Mouse (Mus musculus): ENCODE data around the gene Cmtm2b. TPM values are rescaled to one million over a fixed set of nuclear protein-coding genes. Genes with fewer than 3 reads are reported as not detected.

The Cmtm2b gene
- polyA plus RNA-seq, 1 experiment from 2014 or later, result not detected

- Histone ChIP-seq H3K4me1 (peaks cover 24% of the 10 kb centered on the region), H3K36me3 (0 out of 2 replicates have a peak, but pooled peaks cover 3% of the 10 kb centered on the region), H3K27ac (no peak overlapping the region), H3K4me2 (replicated peaks) (no peak overlapping the region), H3K9me3 (no peaks in the 10 kb centered on the region), H3K4me3 (no peak overlapping the region), H3K27me3 (no peaks in the 10 kb centered on the region), H3K9ac (no peak overlapping the region)
- WGBS, result 72% methylated on average over 11 of the region's 11 CpGs
- ATAC-seq (ENCODE audit: low FRiP score, low read depth), result no peak
Measured at GRCm38 (mm10) chr8:104374269-104374668, 52.2 kb downstream of the Cmtm2b start.

DNA sequence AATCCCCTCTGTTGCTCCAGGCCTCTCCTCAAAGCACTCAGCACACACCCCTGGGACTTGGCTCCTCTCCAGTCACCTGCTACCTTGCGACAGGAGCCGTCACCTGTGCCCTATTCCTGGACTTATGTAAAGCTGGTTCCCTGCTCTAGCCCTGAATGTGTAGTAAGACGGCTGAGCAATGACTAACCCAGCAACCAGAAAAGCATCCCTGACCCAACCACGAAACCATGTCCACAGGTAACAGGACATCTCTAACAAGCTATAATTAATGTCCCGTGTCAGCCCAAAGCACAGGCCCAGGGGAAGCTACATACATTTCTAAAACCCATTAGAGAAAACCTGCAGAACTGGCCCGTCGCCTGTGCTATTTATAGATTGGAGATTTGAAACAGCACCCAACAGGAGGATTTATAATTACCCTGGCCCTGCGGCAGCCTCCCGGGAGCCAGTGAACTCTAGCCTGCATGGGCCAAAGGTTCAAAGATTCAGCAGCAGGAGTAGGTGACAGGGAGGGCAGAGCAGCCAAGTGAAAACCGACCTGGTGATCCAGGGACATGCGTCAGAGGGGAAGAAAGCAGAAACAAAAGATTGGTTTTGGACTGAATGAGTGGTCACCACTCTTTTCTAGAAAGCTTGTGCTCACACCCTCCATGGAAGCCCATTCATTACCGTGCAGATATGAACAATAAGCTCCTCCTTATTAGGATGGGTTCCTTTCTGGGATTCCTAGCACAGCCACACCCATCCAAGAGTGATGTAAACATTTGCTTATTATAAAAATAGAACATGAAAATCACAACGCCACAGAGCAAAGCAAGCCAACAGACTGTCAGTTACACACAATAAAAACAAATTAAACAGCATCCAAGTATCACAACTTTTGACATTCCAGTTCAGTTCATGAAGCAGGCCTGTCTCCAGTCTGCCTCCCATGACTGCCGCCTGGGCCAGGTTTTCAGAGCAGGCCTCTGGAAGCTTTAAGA lies 53.1 kb downstream of the Cmtm2b start:
- no peak overlapping the region for H3K9ac ChIP-seq
- peak overlapping the region; percentile 10; the same call in 1 of the 2 replicates for H3K27ac ChIP-seq
- WGBS, result 44% methylated on average over 14 of the region's 14 CpGs
- 0 out of 2 replicates have a peak, but pooled peaks cover 3% of the 10 kb centered on the region for H3K36me3 ChIP-seq
- peaks cover 29% of the 10 kb centered on the region for H3K4me1 ChIP-seq
- H3K4me2 ChIP-seq (replicated peaks), result no peak overlapping the region
- H3K4me3 ChIP-seq, result no peak overlapping the region
- no peaks in the 10 kb centered on the region for H3K9me3 ChIP-seq
- no peaks in the 10 kb centered on the region for H3K27me3 ChIP-seq
- ATAC-seq (ENCODE audit: low FRiP score, low read depth), result no peak

DNA sequence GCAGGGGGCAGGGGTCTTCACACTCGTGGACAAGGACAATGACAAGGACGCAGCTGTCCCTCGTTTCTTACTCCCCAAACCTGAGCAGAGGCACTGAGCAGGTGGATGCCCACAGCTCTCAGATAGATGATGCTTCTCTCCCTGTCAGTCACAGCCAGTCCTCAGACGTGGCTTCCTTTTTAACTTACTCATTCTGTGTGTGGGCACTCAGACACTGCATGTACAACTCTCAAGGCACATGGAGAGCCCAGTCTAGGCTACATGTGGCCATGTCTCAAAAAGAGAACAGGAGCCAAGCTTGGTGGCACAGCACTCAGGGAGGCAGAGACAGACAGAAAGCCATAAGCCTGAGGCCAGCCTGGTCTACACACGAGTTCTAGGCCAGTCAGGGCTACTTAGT lies 53.9 kb downstream of the Cmtm2b start:
- Histone ChIP-seq H3K4me3 (no peak overlapping the region), H3K4me2 (replicated peaks) (no peak overlapping the region), H3K27ac (no peak overlapping the region), H3K36me3 (0 out of 2 replicates have a peak, but pooled peaks cover 3% of the 10 kb centered on the region), H3K9ac (no peak overlapping the region; the same call in 1 of the 2 replicates), H3K4me1 (peaks cover 37% of the 10 kb centered on the region), H3K9me3 (no peaks in the 10 kb centered on the region), H3K27me3 (no peaks in the 10 kb centered on the region)
- 78% methylated on average over 5 of the region's 5 CpGs for WGBS
- no peak for ATAC-seq (ENCODE audit: low FRiP score, low read depth)

DNA sequence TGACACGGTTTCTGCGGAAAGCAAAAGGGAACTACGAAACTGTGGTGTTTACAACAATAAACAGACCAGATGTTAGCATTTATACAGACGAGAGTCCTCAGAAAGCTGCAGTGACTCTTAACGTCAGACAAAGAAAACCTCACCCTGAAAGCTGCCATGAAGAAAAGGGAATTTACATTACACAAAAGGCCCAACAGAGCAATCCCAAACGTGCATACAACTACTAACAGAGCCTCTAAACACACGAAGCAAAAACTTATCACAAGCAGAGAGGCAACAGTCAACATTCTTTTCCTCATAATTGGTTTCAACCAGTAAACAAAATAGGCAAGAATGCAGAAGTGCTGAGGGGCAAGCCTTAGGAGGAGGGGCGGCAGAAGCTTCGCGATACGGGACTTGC lies 54.6 kb downstream of the Cmtm2b start:
- H3K27ac ChIP-seq, result no peak overlapping the region
- no peaks in the 10 kb centered on the region for H3K36me3 ChIP-seq
- H3K4me3 ChIP-seq, result no peak overlapping the region
- 47% methylated on average over 11 of the region's 11 CpGs for WGBS
- H3K9ac ChIP-seq, result no peak overlapping the region
- H3K9me3 ChIP-seq, result no peaks in the 10 kb centered on the region
- no peaks in the 10 kb centered on the region for H3K27me3 ChIP-seq
- ATAC-seq (ENCODE audit: low FRiP score, low read depth), result no peak
- peaks cover 39% of the 10 kb centered on the region for H3K4me1 ChIP-seq
- no peak overlapping the region for H3K4me2 ChIP-seq (replicated peaks)

- no peaks in the 10 kb centered on the region for H3K27me3 ChIP-seq
Measured at GRCm38 (mm10) chr8:104379301-104379836, 57.3 kb downstream of the Cmtm2b start.

GRCm38 (mm10) chr8:104380269-104380668 lies 58.2 kb downstream of the Cmtm2b start:
- Histone ChIP-seq H3K27ac (no peak overlapping the region), H3K36me3 (no peaks in the 10 kb centered on the region), H3K4me3 (no peak overlapping the region), H3K9ac (no peak overlapping the region), H3K4me2 (replicated peaks) (no peak overlapping the region), H3K27me3 (no peaks in the 10 kb centered on the region), H3K4me1 (peaks cover 49% of the 10 kb centered on the region), H3K9me3 (no peaks in the 10 kb centered on the region)
- WGBS, result 86% methylated on average over 7 of the region's 7 CpGs
- ATAC-seq (ENCODE audit: low FRiP score, low read depth), result no peak

More at GRCm38 (mm10) chr8:104379301-104379836, 57.3 kb downstream of the Cmtm2b start:
- WGBS, result 67% methylated on average over 10 of the region's 10 CpGs
- peaks cover 52% of the 10 kb centered on the region for H3K4me1 ChIP-seq
- H3K9ac ChIP-seq, result no peak overlapping the region
- no peak overlapping the region for H3K4me2 ChIP-seq (replicated peaks)
- no peak overlapping the region for H3K27ac ChIP-seq
- ATAC-seq (ENCODE audit: low FRiP score, low read depth), result no peak
- H3K9me3 ChIP-seq, result no peaks in the 10 kb centered on the region
- no peaks in the 10 kb centered on the region for H3K36me3 ChIP-seq
- no peak overlapping the region for H3K4me3 ChIP-seq

Other genes starting within 250 kb of the Cmtm2b start
- gene Cdh5, start 220.6 kb upstream of the Cmtm2b start, polyA plus RNA-seq (2015; fragmentation: Nextera tagmentation; extraction: Ambion mirVana), result 25.5 and 26.4 TPM in 2 replicates
- gene Bean1, start 151.8 kb upstream of the Cmtm2b start, polyA plus RNA-seq (2015; fragmentation: Nextera tagmentation; extraction: Ambion mirVana), result 0.95 and 1.1 TPM in 2 replicates
- gene Tk2, start 73.7 kb upstream of the Cmtm2b start, polyA plus RNA-seq (2015; fragmentation: Nextera tagmentation; extraction: Ambion mirVana), result 19.4 and 20.7 TPM in 2 replicates
- 49.0 and 54.0 TPM in 2 replicates for gene Cklf, start 71.4 kb upstream of the Cmtm2b start, polyA plus RNA-seq (2015; fragmentation: Nextera tagmentation; extraction: Ambion mirVana)
- not detected in 2 replicates for gene Cmtm2a, start 29.0 kb upstream of the Cmtm2b start, polyA plus RNA-seq (2015; fragmentation: Nextera tagmentation; extraction: Ambion mirVana)
- not detected in 2 replicates for gene Gm45711, start 12.1 kb upstream of the Cmtm2b start, polyA plus RNA-seq (2015; fragmentation: Nextera tagmentation; extraction: Ambion mirVana)
- not detected in 2 replicates for gene Cmtm1, start 12.1 kb upstream of the Cmtm2b start, polyA plus RNA-seq (2015; fragmentation: Nextera tagmentation; extraction: Ambion mirVana)
- gene Gm11020, start 663 bp upstream of the Cmtm2b start, polyA plus RNA-seq (2015; fragmentation: Nextera tagmentation; extraction: Ambion mirVana), result not detected in 2 replicates
- 158 and 159 TPM in 2 replicates for gene Cmtm3, start 17.2 kb downstream of the Cmtm2b start, polyA plus RNA-seq (2015; fragmentation: Nextera tagmentation; extraction: Ambion mirVana)
- gene Cmtm4, start 73.6 kb downstream of the Cmtm2b start, polyA plus RNA-seq (2015; fragmentation: Nextera tagmentation; extraction: Ambion mirVana), result 2.8 and 3.0 TPM in 2 replicates
- 64.7 and 65.5 TPM in 2 replicates for gene Dync1li2, start 120.8 kb downstream of the Cmtm2b start, polyA plus RNA-seq (2015; fragmentation: Nextera tagmentation; extraction: Ambion mirVana)
- 0.29 and 0.45 TPM in 2 replicates for gene Terb1, start 187.7 kb downstream of the Cmtm2b start, polyA plus RNA-seq (2015; fragmentation: Nextera tagmentation; extraction: Ambion mirVana)
- gene Nae1, start 212.4 kb downstream of the Cmtm2b start, polyA plus RNA-seq (2015; fragmentation: Nextera tagmentation; extraction: Ambion mirVana), result 116 and 122 TPM in 2 replicates
- gene Car7, start 212.5 kb downstream of the Cmtm2b start, polyA plus RNA-seq (2015; fragmentation: Nextera tagmentation; extraction: Ambion mirVana), result 0.83 and 0.93 TPM in 2 replicates

Measured in limb, embryonic 13.5 days (tissue).